Mouse (Mus musculus): ENCODE results near the gene Ccdc12.
"Not testable (repeated sequence)": the region's sequence is repeated elsewhere in the genome, so short reads cannot be mapped to it uniquely, and the experiment has no call there.

Ccdc12 gene

GRCm38 (mm10) chr9:110673107-110673752, 16.9 kb downstream of the Ccdc12 start:
- no peak for DNase-seq (ENCODE audit: extremely low spot score)

- no peak for DNase-seq (ENCODE audit: extremely low spot score)
Observed at GRCm38 (mm10) chr9:110676492-110676911, 20.2 kb downstream of the Ccdc12 start.

GRCm38 (mm10) chr9:110678886-110679285, 22.6 kb downstream of the Ccdc12 start:
- no peak for DNase-seq (ENCODE audit: extremely low spot score)

- DNase-seq (ENCODE audit: extremely low spot score) = no peak
Observed at GRCm38 (mm10) chr9:110680736-110681507, 24.6 kb downstream of the Ccdc12 start.

GRCm38 (mm10) chr9:110681817-110682216, 25.5 kb downstream of the Ccdc12 start:
- no peak for DNase-seq (ENCODE audit: extremely low spot score)

- no peak for DNase-seq (ENCODE audit: extremely low spot score)
Observed at GRCm38 (mm10) chr9:110682255-110682654, 26.0 kb downstream of the Ccdc12 start.

GRCm38 (mm10) chr9:110682697-110683096, 26.4 kb downstream of the Ccdc12 start:
- DNase-seq (ENCODE audit: extremely low spot score) = not testable (repeated sequence)

- no peak for DNase-seq (ENCODE audit: extremely low spot score)
Observed at GRCm38 (mm10) chr9:110683574-110684099, 27.3 kb downstream of the Ccdc12 start.

GRCm38 (mm10) chr9:110684100-110684831, 28.0 kb downstream of the Ccdc12 start:
- DNase-seq (ENCODE audit: extremely low spot score) = no peak

- no peak for DNase-seq (ENCODE audit: extremely low spot score)
Observed at GRCm38 (mm10) chr9:110685187-110685586, 28.9 kb downstream of the Ccdc12 start.

- no peak for DNase-seq (ENCODE audit: extremely low spot score)
Observed at GRCm38 (mm10) chr9:110685591-110685990, 29.3 kb downstream of the Ccdc12 start.

GRCm38 (mm10) chr9:110686472-110686871, 30.2 kb downstream of the Ccdc12 start:
- DNase-seq (ENCODE audit: extremely low spot score) = no peak

- DNase-seq (ENCODE audit: extremely low spot score) = no peak
Observed at GRCm38 (mm10) chr9:110687061-110687460, 30.8 kb downstream of the Ccdc12 start.

GRCm38 (mm10) chr9:110687846-110688245, 31.5 kb downstream of the Ccdc12 start:
- no peak for DNase-seq (ENCODE audit: extremely low spot score)

- DNase-seq (ENCODE audit: extremely low spot score) = no peak
Observed at GRCm38 (mm10) chr9:110689261-110689779, 33.0 kb downstream of the Ccdc12 start.

GRCm38 (mm10) chr9:110695165-110695755, 39.0 kb downstream of the Ccdc12 start:
- DNase-seq (ENCODE audit: extremely low spot score) = no peak

GRCm38 (mm10) chr9:110696427-110696826, 40.1 kb downstream of the Ccdc12 start:
- DNase-seq (ENCODE audit: extremely low spot score) = no peak

GRCm38 (mm10) chr9:110697465-110697864, 41.2 kb downstream of the Ccdc12 start:
- DNase-seq (ENCODE audit: extremely low spot score) = no peak

GRCm38 (mm10) chr9:110699574-110699973, 43.3 kb downstream of the Ccdc12 start:
- no peak for DNase-seq (ENCODE audit: extremely low spot score)

- DNase-seq (ENCODE audit: extremely low spot score) = no peak
Observed at GRCm38 (mm10) chr9:110701114-110702032, 45.1 kb downstream of the Ccdc12 start.

- DNase-seq (ENCODE audit: extremely low spot score) = no peak
Observed at GRCm38 (mm10) chr9:110702848-110703247, 46.5 kb downstream of the Ccdc12 start.

Data from embryo, embryonic 9.5 days (tissue).